Mouse (Mus musculus): ENCODE measurements around the gene Kidins220. TPM values are rescaled to one million over a fixed set of nuclear protein-coding genes. Genes with fewer than 3 reads are reported as not detected.
A peak's percentile ranks its signal among the peaks of the same experiment; 100 is the strongest.

Kidins220 gene
- polyA plus RNA-seq, 2 experiments from 2014 or later: 12.3 to 12.8 TPM

DNA sequence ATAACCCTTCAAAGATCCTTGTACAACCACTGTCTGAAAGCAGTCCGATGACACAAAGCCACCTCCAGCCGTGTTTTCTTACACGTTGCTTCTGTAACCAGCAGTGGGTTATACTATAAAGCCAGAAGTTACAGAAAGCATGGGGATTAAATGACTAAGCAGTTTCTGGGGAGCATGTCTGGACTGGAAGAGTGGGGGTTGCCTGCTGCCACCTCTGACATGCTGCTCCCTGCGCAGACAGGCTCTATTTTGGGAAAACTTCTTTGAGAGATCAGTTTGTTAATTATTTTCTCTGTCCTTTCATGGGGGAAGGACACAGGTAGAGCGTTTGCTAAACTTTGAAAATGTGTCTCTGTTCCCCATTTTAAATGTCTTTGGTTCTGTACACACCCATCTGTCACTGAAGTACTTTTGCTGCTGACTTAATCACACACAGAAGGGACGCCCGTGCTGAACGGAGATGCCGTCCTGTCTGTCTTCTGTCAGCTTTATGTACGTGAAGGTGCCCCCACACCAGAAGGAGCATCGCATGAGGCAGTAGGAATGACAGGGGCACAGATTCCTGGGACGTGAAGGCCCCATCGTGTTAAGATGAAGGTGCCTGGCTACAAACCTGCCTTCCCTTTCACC is 11.2 kb upstream of the Kidins220 start:
- no peak for ATAC-seq

DNA sequence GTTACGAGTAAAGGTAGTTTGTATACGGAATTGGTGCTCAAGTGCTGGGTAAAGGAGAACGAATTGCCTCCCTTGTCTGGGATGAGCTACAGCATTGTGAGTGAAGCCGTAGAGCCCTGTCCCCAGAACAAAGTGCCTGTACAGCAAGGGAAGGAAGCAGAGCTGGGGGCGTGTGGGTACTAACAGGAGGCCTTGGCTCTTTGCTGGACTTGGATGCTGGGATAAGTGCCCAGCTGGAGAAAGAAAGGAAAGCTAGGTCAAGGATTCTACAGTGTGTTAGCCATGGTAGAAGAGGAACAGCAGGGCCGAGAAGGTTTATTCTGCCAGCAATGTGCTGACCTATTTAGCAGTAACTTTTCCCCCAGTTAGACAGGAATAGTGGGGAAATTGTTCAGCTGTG is 9.3 kb upstream of the Kidins220 start:
- ATAC-seq: no peak

DNA sequence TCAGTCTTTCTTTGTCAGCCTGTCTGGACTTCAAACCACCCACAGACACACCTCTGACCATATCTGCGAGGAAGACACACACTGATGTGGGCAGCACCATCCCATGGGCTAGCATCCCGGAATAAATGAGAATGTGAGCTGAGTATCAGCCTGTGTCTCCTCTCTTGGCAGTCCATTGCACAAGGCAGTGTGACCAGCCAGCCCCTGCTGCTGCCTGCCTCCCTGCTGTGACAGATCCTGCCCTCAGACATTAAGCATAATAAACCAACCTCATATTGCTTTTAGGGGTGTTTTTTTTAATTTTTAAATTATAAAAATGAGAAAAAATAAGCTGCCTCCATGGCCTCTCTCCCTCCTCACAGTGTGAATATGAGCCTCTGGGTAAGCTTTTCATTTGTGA is 8.7 kb upstream of the Kidins220 start:
- ATAC-seq: no peak

DNA sequence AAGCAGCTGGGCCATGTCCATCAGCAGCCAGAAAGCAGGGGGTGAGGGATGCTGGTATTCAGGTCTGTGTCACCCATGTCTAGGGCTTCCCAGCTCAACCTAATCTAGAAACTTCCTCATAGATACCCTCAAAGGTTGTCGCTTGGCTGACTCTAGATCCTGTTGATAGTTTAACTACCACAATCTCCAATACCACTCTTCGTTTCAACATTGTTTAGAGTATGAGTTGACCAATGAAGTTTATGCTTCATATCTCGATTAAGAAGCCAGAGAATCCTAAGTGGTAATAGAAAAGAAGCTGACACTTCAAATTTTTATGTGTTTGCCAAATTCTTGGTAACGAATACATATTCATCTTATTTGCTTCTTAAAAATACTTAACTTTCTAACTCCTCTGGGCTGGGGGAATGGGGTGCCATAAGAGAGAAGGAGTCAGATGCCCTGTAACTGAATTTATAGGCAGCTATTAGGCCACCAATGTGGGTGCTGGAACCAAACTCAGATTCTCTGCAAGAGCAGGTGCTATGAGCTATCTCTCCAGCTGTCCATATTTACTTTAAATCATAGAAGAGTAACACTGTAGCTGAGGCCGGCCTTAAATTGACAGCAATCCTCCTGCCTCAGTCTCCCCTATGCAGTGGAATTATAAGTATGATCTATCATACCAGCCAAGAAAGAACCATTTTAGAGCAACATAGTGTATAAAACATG is 3.1 kb upstream of the Kidins220 start:
- ATAC-seq: no peak

DNA sequence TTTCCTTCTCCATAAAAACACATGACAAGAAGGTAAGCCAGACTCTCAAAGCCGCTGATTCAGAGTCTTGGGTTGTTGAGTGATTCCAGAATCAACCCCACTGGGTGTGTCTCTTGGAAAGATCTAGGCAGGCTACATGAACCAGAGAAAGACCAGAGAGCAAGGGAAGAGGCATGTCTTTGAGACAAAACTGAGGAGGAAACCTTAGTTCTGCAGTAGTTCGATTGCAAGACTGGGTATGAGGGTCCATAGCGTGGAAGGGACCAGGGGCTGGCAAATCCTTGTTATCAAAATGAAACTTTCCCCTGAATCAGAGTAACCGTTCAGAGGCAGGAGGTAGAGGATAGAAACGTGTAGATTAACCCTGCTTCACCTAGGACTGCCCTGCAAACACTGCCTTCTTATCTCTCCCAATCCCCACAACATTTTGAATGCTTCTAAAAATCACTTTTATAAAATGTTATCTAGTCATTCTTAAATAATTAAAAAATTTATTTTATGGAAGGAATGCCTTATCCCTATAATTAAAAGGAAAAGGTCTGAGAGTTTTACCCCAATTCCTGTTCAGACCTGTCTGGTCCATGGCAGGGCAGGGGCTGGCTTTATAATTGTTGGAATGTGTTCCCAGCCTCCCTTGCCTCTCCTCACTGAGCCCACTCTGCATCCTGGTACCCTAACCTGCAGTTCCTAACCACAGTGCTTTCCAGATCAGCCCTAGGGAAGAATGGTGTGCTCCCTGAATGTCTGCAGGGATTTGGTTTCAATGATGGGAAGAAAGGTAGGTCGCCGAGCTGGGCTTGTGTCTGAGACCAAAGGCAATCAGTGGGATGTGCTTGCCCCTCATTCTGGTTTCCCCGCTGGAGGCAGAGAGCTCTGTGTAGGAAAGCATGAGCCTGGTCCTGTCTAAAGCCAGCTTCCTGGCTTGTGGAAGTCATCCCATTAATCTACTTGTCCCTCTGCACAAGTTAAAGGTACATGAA is 2.1 kb upstream of the Kidins220 start:
- ATAC-seq: no peak

DNA sequence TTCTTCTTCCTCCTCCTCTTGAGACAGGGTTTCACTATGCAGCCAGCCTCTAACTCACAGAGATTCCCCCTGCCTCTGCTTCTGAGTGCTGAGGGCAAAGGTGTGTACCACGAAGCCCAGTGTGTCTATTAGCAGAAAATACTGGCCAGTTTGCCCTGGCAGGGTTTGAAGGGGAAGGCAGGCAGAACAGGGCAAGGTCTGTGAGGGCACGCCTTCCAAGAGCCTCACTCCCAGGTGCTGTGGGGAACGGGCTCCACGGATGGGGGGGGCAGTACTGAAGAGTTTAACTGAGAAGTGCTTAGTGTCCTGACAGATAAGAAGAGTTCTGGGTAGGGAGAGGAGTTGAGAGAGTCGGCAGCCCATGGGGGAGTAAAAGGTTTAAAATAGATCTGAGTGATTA is 1.1 kb upstream of the Kidins220 start:
- no peak for ATAC-seq

DNA sequence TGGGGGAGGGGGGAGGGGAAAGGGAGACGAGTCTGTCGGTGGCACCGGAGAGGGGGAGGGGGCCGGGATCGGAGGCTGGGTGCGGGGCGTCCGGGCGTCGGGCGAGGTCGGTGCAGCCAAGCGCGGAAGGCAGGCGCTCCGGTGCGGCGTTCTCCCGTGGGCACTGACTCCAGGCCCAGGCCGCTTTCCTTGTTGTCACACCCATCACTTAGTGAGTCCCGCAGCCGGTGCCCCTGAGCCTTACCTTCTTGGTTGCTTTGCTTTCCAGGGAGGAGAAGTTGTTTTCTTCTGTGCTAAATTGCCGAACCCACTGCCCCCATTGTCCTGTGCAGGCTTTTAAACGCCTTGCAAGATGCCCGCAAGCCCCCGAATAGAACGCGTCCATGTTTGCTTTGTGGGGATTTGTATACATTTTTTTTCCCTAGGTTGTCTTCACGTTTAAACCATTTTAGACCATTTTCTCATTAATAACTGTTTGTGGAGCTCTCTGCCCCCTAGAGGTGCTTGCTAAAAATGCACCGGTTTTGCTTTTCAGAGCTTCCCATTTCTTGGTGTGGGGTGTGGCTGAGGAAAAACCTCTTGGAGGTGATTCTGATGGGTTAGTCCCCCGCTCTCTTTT is 499 bp downstream of the Kidins220 start:
- ATAC-seq: peak; percentile 67

DNA sequence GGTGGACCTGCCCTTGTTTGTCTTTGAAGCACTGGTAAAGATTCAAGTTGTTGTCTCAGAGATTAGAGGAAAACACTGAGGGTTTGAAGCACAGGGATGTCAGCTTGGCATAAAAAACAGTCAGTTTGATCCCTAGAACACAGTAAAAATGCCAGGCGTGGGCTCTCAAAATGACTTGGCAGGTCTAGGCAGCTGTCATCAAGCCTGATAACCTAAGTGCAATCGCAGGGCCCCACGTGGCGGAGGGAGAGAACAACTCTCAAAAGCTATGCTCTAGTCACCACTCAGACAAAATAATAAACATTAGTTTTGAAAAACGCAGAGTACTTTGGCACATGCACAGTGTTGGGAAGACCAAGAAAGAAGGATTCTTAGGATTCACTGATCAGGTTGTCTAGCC is 10.5 kb downstream of the Kidins220 start:
- no peak for ATAC-seq

DNA sequence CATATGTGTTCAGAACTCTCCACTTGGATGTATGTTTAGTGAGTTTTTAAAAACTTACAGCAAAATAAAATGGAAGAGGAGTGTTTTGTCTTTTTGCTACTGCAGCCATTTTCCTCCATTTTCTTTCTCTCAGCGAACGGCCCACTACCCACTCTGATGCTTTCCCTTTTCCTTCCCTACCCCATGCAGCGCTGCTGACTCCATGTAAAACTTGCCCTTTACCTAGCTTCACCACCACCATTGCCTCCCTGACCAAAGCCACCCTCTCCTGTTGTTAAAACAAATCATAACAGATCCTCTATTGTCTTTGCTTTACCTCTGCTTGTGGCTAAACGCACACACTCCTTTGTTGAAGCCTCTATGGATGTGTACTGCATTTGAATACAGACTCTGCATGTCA is 20.6 kb downstream of the Kidins220 start:
- no peak for ATAC-seq

DNA sequence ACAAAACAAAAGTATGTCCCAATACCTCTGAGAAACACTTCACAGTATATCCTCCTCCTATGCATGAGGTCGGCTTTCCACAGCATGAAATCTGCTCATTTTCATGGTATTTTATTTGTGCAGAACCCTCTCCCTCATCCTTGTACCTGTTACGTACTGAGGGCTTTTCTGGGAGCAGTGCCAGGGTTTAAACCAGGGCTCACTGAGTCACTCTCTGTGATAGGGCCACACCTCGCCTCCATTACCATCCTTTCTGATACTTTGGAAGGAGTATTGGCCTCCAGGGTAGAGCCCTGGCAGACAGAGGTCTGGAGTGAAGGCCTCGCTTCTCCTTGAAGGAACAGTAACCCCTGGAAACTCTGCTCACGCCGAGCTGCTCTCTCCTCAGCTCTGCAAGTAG is 30.6 kb downstream of the Kidins220 start:
- ATAC-seq: no peak

DNA sequence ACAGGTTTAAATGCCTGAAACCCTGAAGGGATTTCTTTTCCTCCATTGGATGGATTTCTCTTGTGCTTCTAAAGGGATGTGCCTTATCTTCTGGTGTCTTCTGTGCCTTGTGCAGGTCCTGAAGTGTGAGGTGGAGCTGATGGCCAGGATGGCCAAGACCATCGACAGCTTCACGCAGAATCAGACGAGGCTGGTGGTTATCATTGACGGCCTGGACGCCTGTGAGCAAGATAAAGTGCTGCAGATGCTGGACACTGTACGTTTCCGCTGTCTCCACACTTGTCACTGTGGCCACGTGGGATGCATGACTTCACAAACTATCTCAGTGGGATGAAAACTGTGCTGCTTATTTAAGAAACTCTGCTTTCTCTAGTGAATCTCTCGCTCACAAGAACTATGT is 35.2 kb downstream of the Kidins220 start:
- no peak for ATAC-seq

DNA sequence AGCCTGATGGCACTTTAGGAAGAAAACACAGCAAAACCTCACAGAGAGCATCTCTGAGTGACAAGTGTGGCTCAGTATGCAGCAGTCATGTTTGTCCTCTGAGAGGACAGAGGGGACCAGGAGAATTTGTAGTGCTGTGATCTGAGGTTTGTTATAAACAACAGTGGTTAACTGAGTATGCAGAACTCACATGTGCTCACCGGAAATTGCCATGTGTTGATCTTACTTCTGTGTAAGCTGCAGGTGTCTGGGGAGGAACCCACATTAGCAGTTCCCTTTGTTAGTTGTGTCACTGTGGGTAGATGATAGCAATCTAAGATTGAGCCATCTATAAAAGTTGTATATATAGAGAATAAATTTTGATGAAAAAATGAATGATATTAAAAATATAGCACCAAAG is 35.7 kb downstream of the Kidins220 start:
- ATAC-seq: no peak

DNA sequence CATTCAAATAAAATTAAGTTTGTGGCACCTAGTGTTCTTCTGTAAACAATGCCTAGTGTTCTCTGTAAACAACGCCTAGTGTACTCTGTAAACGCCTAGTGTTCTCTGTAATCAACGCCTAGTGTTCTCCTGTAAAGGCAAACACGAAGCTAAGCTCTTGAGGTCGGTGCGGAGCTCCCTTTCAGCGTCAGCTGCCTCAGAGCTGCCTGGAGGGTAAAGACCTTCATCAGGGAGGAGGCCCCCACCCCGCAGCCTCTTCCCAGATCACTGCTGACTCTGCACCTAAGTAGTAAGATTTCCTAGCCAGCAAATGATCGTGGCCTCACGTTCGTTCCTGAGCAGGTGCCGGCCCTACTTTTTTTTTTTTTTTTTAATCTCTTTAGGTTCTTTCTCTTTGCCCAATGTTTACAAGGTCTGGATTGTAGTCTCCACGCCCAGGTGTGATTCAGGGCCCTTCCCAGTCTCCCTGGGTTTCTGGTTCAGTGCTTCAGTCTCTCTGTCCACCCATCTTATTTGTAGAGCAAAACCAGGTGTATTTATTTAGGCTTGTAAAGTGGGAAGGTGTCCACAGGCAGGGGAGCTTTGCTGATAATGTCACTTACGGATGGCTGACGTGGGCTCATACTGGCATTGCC is 37.1 kb downstream of the Kidins220 start:
- ATAC-seq: no peak

DNA sequence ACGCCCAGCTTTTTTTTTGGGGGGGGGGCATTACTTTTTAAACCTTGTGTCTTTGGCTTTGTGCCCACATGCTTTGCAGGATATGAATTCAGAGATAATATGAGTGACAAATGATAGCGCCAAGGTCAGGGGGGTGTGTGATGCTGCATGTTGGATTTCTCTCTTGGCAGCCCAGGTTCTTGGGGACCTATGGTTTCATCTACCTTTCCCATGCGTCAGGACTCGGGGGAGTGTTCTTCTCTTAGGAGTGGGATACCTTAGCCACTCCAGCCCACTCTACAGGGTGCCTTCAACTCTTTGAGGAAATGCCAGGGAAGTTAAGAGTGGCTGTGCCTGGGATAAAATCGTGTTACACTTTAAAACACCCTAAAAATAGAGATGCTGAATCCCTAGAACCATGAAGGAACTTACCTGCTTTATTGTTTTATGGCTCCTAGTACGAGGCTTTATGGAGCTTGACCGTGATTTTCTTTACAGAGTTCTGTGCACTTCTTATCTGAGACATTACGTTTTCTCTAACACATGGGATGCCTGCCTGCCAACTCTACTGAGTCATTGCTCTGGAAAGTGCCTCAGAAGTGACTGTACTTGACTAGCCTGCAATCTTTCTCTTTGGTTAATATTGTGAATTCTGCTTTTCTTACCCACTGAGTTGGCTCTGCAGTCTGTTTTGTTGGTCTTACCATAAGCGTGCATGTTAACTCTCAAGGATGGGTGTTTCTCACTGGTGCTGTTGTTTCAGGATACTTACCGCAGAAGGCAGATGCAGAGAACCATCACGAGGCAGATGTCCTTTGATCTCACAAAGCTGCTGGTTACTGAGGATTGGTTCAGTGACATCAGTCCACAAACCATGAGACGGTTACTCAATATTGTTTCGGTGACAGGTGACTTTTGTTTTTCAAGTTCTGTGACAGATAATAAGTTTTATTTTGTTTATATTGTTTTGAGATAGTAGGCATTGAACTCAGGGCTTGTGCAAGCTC is 38.1 kb downstream of the Kidins220 start:
- no peak for ATAC-seq

DNA sequence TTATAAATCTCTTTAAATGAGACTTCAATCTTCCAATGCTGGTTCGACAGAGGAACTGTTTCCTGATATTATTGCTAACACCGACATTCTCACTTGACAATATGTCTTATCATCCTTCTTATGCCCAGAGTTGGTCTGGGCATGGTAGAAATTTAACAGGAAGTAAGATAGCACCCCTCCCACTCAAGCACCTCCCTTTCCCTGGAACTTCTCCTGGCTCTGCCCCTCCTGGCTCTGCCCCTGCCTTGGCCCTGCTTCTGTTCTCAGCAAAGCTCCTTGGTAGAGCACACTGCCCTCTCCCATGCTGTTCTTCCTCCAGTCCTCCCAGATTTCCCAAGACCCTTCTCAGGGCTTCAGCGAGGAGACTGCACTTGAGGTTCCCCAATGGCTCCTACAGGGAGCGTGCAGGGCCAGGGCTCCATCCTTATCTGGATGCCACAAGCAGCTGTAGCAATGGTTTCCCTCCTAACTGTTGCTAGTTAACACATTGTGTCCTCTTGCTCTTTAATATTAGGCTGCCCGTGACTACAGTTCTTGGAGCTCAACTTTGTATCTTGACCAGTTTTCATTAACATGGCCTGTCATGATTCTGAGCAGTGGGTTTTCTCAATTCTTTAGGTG is 39.7 kb downstream of the Kidins220 start:
- ATAC-seq: no peak

DNA sequence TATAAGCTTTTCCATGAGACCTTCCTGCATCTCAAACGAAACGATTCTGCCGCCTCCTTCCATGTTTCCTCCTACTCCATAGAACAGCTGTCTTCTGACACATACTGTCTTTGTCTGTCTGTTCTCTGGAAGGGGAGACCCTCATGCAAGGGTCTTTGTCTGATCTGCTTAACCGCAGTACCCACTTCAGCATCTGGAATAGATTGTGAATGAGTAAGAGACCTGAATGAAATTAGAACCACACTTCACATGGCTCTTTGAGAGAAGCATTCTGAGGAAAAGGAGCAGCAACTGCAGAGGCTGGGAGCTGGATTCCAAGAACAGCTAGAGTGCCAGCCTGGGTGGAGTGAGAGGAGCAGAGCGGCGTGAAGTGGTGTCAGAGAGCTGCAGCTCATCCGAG is 40.2 kb downstream of the Kidins220 start:
- no peak for ATAC-seq

DNA sequence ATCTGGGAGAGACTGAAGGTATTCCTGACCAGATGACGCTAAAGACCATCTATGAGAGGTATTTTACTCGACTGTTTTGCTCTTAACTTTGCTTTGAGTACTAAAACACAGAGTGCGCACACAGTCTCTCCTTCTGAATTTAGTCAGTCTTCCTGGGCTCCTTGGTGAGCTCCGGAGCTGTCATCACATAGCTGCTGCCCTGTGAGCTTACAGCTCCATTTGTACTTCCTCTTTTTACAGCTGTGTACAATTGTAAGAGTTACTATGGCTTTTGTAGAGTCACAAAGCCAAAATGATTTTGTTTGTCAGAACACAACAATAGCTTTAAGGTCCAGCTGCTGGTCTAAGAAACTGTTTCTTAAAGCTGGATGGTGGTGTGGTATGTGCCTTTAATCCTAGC is 42.3 kb downstream of the Kidins220 start:
- ATAC-seq: no peak

DNA sequence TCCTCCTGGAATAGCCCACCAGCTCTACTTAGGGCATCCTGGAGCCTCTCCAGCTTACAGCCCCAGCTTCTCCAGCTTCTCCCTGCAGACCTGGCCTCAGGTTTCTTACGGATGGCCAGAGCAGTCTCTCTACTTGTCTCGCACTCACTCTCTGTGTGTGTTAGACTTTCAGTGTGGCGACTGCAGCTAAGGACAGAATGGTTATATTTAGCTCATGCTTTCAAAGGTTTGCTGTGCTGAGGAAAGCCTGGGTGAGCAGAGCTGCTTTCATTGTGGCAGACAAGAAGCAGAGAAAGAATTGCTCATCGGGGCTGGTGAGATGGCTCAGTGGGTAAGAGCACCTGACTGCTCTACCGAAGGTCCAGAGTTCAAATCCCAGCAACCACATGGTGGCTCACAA is 46.3 kb downstream of the Kidins220 start:
- no peak for ATAC-seq

DNA sequence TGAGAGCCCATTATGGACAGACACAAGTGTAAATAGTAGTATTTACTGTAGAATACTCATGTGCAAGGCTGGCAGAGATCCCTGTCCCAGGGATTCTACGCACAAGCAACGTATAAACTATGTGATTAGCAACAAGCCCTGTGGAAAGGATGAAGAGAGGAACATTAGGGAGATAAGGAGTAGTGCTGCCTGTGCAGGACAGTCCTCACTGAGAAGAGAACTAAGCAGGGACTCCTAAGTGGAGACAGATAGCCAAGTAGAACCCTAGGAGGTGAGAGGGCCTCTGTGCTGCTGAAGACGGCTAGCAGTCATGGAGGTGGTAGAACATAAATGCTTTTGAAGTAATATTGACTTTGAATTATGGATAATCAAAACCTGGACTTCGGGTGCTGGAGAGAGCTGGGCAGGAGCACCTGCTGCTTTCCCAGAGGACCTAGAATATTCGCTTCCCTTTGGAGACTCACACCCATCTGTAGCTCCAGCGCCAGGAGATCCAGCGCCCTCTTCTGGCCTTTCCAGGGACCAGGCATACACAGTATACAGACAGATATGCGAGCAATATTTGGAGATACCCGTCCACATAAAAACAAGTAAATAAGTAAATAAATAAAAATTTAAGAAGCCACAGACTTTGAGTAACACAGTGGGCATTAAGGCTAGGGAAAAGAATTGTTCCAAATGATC is 50.3 kb downstream of the Kidins220 start:
- ATAC-seq: no peak

DNA sequence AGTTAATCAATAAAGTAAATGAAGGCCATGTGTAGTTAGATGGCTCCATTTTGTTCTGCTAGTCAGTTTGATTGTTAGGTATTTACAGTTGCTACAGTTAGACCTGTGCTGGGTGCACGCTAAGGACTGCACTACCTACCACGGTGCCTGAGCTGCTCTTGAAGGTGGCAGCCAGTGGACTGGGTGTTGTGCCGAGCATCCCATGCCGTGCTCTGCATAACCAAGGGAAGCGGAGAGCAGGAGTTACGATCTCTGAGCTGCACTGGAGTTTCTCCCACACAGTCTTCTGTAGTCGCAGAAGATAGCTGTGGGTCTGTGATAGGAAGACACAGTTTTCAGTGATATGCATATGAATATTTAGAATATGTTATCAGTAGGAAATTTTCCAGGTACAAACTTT is 51.6 kb downstream of the Kidins220 start:
- no peak for ATAC-seq

All from activated CD4-positive, CD25-positive, alpha-beta regulatory T cell, adult 4 months (primary cell).